Mouse (Mus musculus) spleen, postnatal 4 days (tissue): Measurements from ENCODE around the gene Gabrb1.

ENCODE experiments used
- DNase-seq, 2 experiments: peaks; one replicate each; pipeline ENCODE4 v3.0.0; 2022; ENCODE audit warnings: low spot score in 2 of 2

Gabrb1 gene

GRCm38 (mm10) chr5:71828996-71829395, 171.1 kb downstream of the Gabrb1 start:
- DNase-seq = no peak

DNA sequence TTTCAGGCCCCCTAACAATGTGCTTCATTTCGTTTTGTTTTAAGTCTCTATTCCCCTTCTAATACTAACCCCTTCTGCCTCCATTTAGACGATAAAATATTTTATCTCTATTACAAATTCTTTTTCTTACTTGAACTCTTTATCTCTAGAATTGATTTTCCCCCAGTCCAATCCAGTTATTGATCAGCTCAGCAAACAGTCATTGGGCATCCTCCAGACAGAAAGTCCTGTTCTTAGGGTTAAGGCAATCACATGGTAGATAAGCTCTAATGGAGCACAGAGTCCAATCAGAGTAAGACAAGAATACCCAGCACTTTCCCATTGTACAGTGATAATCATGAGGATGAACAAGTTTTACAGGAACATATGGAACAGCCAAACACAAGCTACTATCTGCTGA, 172.4 kb downstream of the Gabrb1 start:
- DNase-seq = no peak

- DNase-seq = no peak
Measured at GRCm38 (mm10) chr5:71842241-71842640, 184.3 kb downstream of the Gabrb1 start.

DNA sequence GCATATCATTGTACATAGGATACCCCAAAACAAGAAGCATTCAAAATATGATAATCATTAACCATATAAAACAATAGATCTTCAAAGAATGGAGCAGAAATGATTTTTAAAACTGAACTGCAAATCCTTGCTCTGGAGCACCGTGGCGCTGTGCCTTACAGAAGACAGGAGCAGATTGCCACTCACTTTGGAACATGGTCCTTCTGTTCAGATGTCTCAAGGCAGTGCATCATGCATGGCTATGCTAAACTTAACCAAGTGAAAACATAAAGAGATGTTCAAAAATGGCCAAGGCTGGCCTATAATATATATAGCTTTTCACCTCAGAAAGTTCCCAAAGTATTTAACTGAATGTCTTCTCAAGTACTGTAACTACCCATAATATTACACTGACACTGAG, 240.3 kb downstream of the Gabrb1 start:
- no peak for DNase-seq

DNA sequence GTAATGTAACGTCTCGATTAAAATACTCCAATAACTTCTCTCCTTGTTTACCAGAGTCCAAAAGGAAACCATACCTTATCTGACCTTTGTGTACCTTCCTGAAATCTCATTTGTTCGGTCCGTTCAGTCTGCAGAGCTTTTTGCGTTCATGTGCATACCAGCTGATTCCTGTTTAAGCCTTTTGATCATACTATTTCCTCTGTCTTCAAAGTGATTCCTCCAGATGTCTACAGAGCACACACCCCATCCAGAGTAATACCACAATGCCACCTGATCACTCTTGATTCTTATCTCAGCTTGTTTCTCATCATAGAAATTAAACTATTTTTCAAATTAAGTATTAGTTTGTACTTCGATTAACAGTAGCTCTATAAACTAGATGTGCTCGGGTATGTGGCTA, 245.5 kb downstream of the Gabrb1 start:
- no peak for DNase-seq

GRCm38 (mm10) chr5:71914028-71914427, 256.1 kb downstream of the Gabrb1 start:
- no peak for DNase-seq

- no peak for DNase-seq
Measured at GRCm38 (mm10) chr5:71915711-71916110, 257.8 kb downstream of the Gabrb1 start.

DNA sequence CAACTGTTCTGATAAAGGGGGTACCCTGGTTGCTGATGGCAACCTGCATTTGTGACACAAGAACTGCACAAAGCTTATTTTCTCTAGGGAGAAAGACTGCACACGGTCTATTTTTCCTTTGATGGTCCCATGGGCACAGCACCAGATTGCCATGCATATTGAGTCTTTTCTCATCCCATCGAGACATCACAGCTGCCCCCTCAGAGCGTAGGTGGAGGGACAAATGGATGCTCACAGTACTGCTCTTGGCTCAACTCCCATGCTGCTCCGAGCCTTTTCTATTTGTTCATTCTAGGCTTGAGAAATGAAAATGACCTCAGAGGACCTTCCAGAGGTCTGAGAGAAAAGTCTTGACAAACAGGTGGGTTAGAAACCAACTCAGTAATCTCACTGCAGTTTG, 259.3 kb downstream of the Gabrb1 start:
- DNase-seq = no peak

DNA sequence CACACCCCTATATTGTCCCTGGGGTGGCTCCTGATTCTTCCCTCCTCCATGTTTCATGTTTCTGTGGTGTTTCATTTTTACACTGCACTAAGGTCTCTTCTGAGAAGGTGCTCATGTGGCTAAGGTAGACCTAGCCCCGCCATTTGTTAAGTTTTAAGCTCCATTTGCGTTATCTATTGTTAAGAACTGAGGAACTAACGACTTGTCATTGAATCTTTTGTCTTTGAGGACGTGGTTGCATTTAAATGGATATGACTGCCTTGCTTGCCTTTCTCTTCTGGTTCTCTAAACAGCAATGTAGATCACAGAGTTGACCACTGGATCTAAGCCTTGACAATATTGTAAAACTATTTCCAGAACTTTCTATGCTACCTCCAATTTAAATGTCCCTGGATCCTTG, 265.7 kb downstream of the Gabrb1 start:
- DNase-seq = no peak

DNA sequence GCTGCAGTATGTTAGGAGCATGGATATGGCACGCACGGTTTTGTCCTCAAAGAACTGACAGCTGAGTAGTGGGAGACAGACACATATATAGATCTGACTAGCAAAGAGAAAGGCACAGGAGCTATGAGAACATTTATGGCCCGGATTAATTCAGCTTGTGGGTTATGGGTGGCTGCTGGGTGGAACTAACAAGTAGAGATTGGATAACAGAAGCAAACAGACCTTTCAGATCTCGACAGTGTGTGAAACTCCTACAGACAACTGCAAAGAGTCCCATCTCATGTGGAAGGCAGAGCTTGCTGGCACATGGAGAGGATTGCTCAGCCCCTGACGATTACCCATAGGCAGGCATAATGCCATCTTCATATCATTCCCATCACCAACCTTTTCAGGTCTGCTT, 268.4 kb downstream of the Gabrb1 start:
- no peak for DNase-seq

- DNase-seq = no peak
Measured at GRCm38 (mm10) chr5:71930036-71930435, 272.1 kb downstream of the Gabrb1 start.

- no peak for DNase-seq
Measured at GRCm38 (mm10) chr5:71951398-71951797, 293.5 kb downstream of the Gabrb1 start.

- no peak for DNase-seq
Measured at GRCm38 (mm10) chr5:71955070-71955685, 297.3 kb downstream of the Gabrb1 start.

DNA sequence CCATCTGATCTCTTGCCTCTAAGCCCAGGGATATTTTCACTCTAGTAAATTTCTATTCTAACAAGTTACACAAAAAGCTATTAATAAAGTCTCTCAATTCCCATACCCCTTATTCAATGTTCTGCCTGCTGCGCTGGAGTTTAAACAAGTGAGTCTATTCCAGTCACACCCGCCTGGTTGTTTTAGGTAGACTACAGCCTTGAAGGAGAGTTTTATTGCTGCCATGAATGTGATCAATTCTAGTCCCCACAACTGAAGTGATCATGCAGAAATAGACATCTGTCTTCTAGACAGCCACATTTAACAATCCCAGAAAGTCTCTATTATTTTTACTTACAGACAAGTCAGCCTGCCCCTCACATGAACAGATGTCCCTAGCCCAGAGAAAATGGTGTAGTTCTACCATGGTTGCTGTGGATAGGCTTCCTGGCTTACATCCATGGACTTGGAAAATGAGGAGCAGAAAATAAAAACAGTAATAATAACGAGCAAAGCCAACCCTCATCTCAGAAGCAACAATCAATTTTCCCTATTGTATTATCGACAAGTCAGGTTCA, 307.0 kb downstream of the Gabrb1 start:
- no peak for DNase-seq

DNA sequence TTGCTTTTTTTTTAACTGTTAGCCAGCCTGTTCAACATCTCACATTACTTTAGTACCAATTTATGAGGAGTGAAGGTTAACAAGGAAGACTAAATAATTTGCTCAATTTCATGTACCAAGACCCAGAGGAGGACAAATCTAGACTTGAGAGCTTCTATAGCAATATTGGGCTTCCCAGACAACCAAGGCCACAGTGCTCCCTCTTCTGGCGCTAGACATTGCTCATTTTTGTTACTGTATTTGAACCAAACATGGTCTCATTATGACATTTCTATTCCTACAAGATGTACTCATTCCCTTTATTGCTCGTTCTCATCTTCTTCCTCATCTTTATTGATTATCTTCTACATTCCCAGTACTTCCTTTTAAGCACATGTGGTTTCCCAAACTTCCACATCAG, 307.6 kb downstream of the Gabrb1 start:
- no peak for DNase-seq

DNA sequence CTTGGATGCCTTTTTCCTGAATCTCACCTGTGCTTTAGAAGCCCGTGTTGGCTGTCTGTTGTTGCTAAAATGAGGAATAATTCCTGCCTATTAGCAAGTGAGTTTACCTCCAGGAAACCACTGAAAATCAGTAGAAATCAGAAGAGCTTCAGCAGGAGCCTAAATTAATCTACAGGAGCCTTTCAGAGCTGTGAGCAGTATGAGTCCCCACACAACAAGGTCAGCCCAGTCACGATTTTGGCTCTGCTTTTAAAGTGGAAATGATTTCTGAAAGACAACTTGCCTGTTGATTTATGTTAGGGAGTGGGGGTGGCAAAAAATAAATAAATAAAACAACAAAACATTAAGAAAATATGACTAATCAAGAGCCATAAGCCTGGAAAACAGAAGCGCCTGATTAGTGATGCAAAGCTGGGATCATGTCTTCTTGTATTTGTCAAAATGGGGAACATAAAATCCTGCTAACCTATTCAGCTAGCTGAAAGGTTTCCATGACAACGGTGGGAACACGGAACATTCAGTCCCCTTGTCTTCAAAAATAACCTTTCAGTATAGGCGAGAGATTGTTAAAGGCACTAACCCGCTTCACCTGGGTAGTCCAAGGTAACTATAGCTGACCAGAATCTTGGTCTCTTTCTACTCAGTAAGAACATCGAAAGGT, 312.4 kb downstream of the Gabrb1 start:
- DNase-seq = no peak

DNA sequence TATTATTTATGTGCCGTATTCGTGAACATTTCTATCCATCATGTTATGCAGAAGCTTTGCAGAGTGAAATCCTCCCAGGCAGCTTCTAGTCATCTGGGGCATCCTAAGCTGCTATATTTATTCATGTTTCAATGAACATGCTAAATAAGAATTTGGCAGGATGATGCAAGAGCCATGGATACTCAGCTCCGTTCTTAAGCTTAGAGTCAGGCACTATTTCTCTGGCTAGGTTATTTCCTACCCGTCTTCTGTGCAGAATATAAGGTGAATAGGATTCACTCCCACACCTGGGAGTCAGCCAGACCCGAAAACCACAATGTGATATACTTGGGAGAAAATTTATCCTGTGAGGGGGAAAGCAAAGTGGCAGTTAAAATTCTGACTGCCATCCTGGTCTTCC, 314.9 kb downstream of the Gabrb1 start:
- no peak for DNase-seq

DNA sequence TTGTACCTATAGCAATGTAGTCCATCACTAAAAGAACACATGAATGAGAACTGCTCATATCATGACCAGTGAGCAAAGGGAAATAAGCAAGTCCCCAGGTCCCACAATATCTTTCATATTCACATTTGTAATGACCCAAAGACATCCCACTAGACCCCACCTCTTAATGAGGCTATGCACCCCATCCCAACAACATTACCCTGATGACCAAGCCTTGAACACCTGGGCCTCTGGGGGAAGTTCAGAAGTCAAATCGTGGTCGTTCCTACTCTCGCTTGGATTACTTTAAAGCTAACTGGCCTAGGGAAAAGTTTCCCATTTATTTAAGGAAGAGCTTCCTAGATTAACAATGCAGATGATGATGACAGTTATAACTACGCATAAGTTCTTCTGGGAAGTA, 318.2 kb downstream of the Gabrb1 start:
- no peak for DNase-seq

DNA sequence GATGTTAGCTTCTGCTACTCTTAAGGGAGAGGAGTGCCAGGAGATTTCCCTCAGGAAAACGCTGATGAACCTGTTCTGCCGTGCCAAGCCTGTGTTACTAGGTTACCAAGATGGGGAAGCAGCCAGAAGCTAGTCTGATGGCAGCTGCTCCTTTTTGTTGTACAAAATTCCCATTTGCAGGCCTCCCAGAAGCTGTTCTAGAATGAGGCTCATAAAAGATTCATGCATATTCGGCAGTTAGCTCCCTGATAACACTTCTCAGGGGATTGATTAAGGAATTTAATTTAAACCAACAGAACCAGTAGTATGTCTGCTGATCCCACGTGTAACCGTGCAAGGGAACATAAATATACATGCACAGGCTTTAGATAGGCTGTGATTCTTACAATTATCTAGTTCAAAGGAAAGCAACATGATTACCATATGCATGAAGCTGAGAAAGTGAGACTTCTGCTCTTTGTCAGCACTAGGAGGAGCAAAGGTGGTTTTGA, 318.7 kb downstream of the Gabrb1 start:
- DNase-seq = no peak

- no peak for DNase-seq
Measured at GRCm38 (mm10) chr5:71986561-71986960, 328.6 kb downstream of the Gabrb1 start.

GRCm38 (mm10) chr5:71986983-71987398, 329.1 kb downstream of the Gabrb1 start:
- DNase-seq = no peak

DNA sequence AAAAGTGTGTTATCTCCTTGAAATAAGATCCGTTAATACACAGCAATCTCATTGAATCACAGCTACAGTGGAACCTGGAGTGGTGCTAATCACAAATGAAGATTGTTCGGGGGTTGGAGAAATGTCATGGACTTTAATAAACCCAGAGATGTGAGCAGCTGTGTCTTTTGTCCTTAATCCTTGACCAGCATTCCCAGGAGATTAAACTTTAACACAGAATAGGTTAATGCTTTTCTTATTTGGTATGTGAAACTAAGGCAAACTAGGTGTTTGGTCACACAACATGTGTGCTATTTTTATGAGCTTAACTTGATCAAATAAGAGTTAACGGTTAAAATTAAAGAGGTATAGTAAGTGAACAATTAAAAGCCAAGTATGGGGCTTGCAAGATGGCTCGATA, 341.6 kb downstream of the Gabrb1 start:
- DNase-seq = no peak

DNA sequence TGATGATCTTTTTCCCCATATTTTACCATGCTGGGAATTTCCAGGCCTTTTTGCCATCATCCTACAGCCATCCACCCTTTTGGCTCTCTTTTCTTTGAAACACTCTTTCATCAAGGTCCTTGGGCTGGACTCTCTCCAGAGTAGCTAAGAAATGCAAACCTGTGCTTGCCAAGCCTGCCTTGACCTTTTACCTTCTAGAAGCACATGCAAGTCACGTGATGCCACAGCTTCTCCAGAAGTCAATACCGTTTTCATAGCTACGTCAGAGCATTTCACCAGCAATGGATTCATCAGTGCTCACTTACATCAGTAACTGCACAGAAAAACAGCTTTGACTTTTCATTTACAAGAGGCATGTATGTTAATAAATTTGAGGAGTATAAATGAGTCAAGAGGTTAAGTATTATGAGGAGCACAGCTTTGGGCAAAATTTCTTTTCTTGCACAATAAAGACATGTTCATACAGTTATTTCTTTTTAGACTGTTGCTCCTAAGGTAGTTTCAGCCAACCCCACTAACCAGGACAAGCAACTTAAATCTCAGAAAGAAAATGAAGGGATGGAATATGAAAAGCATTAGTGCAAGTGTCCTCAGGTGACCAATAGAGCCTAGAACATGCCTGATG, 346.0 kb downstream of the Gabrb1 start:
- no peak for DNase-seq
